Mouse (Mus musculus): ENCODE data around the gene Pax5. TPM values are rescaled to one million over a fixed set of nuclear protein-coding genes. Genes with fewer than 3 reads are reported as not detected.
A peak's percentile ranks its signal among the peaks of the same experiment; 100 is the strongest.

Pax5 gene
- polyA plus RNA-seq, 1 experiment = not detected

DNA sequence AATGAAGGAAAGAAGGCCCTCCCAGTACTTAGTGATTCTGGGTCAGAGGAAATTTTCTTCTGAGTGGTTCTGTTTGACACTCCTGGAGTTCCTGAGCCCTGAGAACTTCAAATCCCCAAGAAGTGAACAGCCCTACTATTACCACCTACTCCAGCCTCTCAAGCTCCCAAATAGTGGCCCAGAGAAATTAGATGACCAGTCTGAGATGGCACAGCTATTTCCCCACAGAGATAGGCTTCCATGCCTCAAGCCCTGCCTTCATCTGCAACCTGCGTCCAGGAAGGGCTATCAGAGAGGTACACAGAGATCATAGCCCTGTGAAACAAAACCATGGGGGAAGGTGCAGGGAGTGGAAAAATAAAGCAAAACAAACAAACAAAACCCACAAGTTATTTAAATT lies 3.4 kb downstream of the Pax5 start:
- no peak for TF ChIP-seq FLI1 (IDR thresholded peaks at IDR 0.05; ENCODE audit: low read length)
- no peak for TF ChIP-seq GATA1 (IDR thresholded peaks at IDR 0.05; ENCODE audit: borderline replicate concordance, low read length)
- H3K4me3 ChIP-seq (replicated peaks) = no peak overlapping the region
- peaks cover 98% of the 10 kb centered on the region for H3K27me3 ChIP-seq (replicated peaks)
- H3K36me3 ChIP-seq (replicated peaks; ENCODE audit: low read length) = no peaks in the 10 kb centered on the region
- peaks cover 28% of the 10 kb centered on the region for H3K4me1 ChIP-seq
- peaks cover 4% of the 10 kb centered on the region for H3K9me3 ChIP-seq

DNA sequence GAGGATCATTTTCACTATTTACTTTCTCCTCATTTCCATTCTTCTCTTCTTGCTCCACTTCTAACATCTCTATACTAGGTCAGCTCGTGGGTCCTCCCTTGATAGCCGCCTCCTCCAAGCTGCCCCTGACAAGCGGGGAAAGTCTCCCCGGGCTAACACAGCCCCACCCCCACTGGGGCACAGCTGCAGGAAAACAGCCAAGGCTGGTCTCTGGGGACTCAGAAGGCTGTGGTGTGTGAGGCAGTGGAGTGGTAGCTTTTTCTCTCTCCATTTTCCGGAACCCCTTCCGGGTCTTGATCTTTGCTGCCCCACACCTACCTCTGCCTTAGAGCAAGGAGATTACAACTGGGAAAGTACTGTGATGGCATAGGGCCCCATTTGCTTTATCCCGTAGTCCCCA lies 4.3 kb downstream of the Pax5 start:
- peaks cover 97% of the 10 kb centered on the region for H3K27me3 ChIP-seq (replicated peaks)
- no peak overlapping the region for H3K4me3 ChIP-seq (replicated peaks)
- H3K36me3 ChIP-seq (replicated peaks; ENCODE audit: low read length) = no peaks in the 10 kb centered on the region

DNA sequence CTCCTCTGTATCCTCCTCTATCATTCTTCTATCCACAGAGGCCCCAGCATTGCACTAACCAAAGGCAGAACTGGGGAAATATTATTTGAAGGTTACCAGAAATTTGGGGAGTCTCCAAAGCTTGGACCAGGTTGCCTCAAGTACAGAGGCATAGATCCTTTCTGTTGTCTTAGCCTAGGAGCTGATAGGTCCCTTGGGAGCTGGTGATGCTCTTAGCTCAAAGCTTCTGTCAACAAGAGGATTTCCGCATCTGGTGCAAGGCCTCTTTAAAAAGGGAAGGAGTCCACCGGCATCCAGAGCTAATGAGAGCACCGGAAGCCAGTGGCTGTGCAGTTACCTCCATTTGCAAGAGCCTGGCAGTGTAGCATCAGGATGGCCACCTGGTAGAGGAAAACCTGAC lies 5.1 kb downstream of the Pax5 start:
- Histone ChIP-seq H3K4me3 (replicated peaks) (no peak overlapping the region), H3K4me1 (peaks cover 20% of the 10 kb centered on the region), H3K9me3 (peaks cover 4% of the 10 kb centered on the region), H3K27me3 (replicated peaks) (peaks cover 99% of the 10 kb centered on the region), H3K36me3 (replicated peaks; ENCODE audit: low read length) (no peaks in the 10 kb centered on the region)
- no peak for TF ChIP-seq FLI1 (IDR thresholded peaks at IDR 0.05; ENCODE audit: low read length)
- no peak for TF ChIP-seq GATA1 (IDR thresholded peaks at IDR 0.05; ENCODE audit: borderline replicate concordance, low read length)

More for the DNA sequence above, 4.3 kb downstream of the Pax5 start:
- Histone ChIP-seq H3K9me3 (peaks cover 4% of the 10 kb centered on the region), H3K4me1 (peaks cover 24% of the 10 kb centered on the region)
- no peak for TF ChIP-seq GATA1 (IDR thresholded peaks at IDR 0.05; ENCODE audit: borderline replicate concordance, low read length)
- TF ChIP-seq FLI1 (IDR thresholded peaks at IDR 0.05; ENCODE audit: low read length) = no peak

DNA sequence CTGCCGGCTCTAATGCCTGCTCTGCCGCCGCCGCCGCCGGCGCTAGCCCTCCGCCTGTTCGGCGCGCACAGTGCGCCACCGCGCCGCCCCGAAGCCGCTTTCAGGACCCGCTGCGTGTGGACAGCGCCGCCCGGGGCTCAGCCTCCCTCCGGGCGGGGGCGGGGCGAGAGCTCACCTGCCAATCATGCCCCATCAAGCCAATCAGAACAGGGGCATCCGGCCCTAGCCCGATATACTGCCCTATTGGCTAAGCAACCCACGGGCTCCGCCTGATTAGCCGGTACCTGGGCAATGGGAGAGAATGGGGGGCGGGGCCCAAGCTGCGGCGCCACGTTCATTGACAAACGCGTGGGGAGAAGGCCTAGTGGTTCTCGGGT lies 5.9 kb downstream of the Pax5 start:
- H3K27me3 ChIP-seq (replicated peaks) = peaks cover 99% of the 10 kb centered on the region
- TF ChIP-seq FLI1 (IDR thresholded peaks at IDR 0.05; ENCODE audit: low read length) (no peak), GATA1 (IDR thresholded peaks at IDR 0.05; ENCODE audit: borderline replicate concordance, low read length) (no peak)
- peaks cover 4% of the 10 kb centered on the region for H3K9me3 ChIP-seq
- H3K4me1 ChIP-seq = peaks cover 20% of the 10 kb centered on the region
- H3K36me3 ChIP-seq (replicated peaks; ENCODE audit: low read length) = no peaks in the 10 kb centered on the region
- H3K4me3 ChIP-seq (replicated peaks) = peak overlapping the region; percentile 89

GRCm38 (mm10) chr4:44703686-44704368 lies 6.5 kb downstream of the Pax5 start:
- H3K27me3 ChIP-seq (replicated peaks) = peaks cover 95% of the 10 kb centered on the region
- H3K9me3 ChIP-seq = peaks cover 4% of the 10 kb centered on the region
- peak overlapping the region; percentile 89 for H3K4me3 ChIP-seq (replicated peaks)
- H3K4me1 ChIP-seq = peaks cover 20% of the 10 kb centered on the region
- no peaks in the 10 kb centered on the region for H3K36me3 ChIP-seq (replicated peaks; ENCODE audit: low read length)
- no peak for TF ChIP-seq GATA1 (IDR thresholded peaks at IDR 0.05; ENCODE audit: borderline replicate concordance, low read length)
- TF ChIP-seq FLI1 (IDR thresholded peaks at IDR 0.05; ENCODE audit: low read length) = no peak

DNA sequence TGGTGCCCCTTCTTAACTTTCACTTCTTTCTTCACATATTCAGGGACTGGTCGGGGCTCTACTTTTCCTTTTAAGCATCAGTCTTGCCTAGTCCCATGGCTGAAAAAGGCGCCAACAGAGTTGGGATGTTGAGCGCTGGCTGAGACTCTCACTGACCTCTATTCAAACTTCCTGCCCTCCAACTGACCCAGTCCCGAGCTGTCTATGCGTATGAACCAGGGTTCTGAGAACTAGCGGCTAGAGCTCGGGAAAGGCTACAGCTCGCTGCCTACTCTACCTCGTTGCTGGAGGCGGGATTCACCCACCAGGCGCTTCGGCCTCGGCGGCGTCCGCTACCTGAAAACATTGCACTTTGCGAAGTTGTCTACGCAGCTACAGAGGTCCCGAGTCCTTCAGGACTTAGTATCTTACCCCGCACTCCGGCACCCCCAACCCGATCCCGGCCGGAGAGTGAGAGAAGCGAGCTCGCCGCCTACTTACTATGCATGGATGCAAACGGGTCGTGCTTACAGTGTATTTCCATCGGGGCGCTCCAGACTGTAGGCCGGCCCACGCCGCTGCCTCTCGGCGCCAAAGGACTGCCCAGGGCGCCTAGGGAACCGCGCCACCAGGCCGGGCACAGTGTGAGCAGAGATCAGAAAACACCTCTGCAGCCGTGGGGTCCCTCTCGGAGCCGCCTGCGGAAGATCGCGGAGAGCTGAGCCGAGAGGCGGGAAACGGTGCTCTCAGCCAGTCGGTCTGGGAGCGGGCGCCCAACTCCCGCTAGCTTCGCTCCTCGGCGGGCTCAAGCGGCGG lies 7.2 kb downstream of the Pax5 start:
- Histone ChIP-seq H3K4me1 (peaks cover 20% of the 10 kb centered on the region), H3K36me3 (replicated peaks; ENCODE audit: low read length) (no peaks in the 10 kb centered on the region), H3K9me3 (peaks cover 4% of the 10 kb centered on the region), H3K4me3 (replicated peaks) (peak overlapping the region; percentile 2), H3K27me3 (replicated peaks) (peaks cover 94% of the 10 kb centered on the region)
- TF ChIP-seq FLI1 (IDR thresholded peaks at IDR 0.05; ENCODE audit: low read length) (no peak), GATA1 (IDR thresholded peaks at IDR 0.05; ENCODE audit: borderline replicate concordance, low read length) (no peak)

DNA sequence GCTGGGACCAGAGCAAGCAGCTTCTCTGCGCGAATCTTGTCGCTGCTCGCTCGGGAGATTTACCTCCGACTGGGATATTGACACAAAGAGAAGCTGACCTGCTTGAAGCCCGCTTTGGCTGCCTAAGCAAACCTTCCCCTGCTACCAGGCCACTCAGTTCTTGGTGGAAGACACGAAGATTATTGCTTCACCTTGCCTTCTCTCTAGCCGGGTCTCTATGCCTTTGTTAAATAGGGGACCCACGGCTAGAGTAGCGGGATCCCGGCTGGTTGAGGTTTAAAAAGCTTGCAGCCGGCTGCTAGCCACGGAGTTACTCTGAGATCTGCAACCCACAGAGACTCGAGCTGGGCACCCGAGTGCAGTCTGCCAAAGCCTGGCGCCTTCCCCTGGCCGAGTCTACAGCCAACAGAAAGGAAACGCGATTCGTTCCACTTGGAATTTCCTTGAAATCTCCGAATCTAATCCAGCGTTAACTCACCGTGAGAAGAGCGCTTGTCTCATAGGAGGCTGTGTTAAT lies 8.2 kb downstream of the Pax5 start:
- peaks cover 91% of the 10 kb centered on the region for H3K27me3 ChIP-seq (replicated peaks)
- no peak for TF ChIP-seq GATA1 (IDR thresholded peaks at IDR 0.05; ENCODE audit: borderline replicate concordance, low read length)
- no peak for TF ChIP-seq FLI1 (IDR thresholded peaks at IDR 0.05; ENCODE audit: low read length)
- no peaks in the 10 kb centered on the region for H3K36me3 ChIP-seq (replicated peaks; ENCODE audit: low read length)
- peaks cover 20% of the 10 kb centered on the region for H3K4me1 ChIP-seq
- peaks cover 4% of the 10 kb centered on the region for H3K9me3 ChIP-seq
- no peak overlapping the region for H3K4me3 ChIP-seq (replicated peaks)

GRCm38 (mm10) chr4:44701513-44701912 lies 8.8 kb downstream of the Pax5 start:
- Histone ChIP-seq H3K9me3 (peaks cover 4% of the 10 kb centered on the region), H3K27me3 (replicated peaks) (peaks cover 89% of the 10 kb centered on the region), H3K4me1 (peaks cover 20% of the 10 kb centered on the region), H3K36me3 (replicated peaks; ENCODE audit: low read length) (no peaks in the 10 kb centered on the region), H3K4me3 (replicated peaks) (no peak overlapping the region)
- TF ChIP-seq FLI1 (IDR thresholded peaks at IDR 0.05; ENCODE audit: low read length) (no peak), GATA1 (IDR thresholded peaks at IDR 0.05; ENCODE audit: borderline replicate concordance, low read length) (no peak)

- no peak for TF ChIP-seq FLI1 (IDR thresholded peaks at IDR 0.05; ENCODE audit: low read length)
- TF ChIP-seq GATA1 (IDR thresholded peaks at IDR 0.05; ENCODE audit: borderline replicate concordance, low read length) = no peak
- H3K4me3 ChIP-seq (replicated peaks) = no peak overlapping the region
- no peaks in the 10 kb centered on the region for H3K4me1 ChIP-seq
- H3K27me3 ChIP-seq (replicated peaks) = peaks cover 60% of the 10 kb centered on the region
- no peaks in the 10 kb centered on the region for H3K36me3 ChIP-seq (replicated peaks; ENCODE audit: low read length)
- no peaks in the 10 kb centered on the region for H3K9me3 ChIP-seq
These were observed 13.6 kb downstream of the Pax5 start for GRCm38 (mm10) chr4:44696676-44697075.

DNA sequence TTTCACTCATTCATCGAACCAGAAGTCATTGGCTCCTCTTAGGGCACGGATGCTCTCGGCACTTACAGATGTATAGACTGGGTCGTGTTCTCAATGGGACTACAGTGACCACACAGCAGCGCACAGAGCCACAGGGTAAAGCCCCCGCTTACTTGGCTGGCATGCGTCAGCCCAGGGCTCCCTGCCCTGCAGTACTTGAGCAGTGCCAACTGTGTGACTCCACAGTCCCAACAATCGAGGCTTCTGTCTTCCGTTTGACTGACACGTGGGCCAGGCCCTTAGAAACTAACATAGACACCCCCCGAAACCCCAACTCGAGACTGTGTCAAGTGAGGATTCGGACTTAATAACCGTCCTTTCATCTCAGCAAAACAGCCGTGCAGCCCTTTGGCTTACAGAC lies 15.9 kb downstream of the Pax5 start:
- Histone ChIP-seq H3K27me3 (replicated peaks) (peaks cover 43% of the 10 kb centered on the region), H3K4me1 (no peaks in the 10 kb centered on the region), H3K9me3 (no peaks in the 10 kb centered on the region), H3K36me3 (replicated peaks; ENCODE audit: low read length) (no peaks in the 10 kb centered on the region), H3K4me3 (replicated peaks) (no peak overlapping the region)
- TF ChIP-seq GATA1 (IDR thresholded peaks at IDR 0.05; ENCODE audit: borderline replicate concordance, low read length) (no peak), FLI1 (IDR thresholded peaks at IDR 0.05; ENCODE audit: low read length) (no peak)

Measured in megakaryocyte, embryonic 14.5 days (primary cell).